Mouse (Mus musculus) kidney, embryonic 16.5 days (tissue): Measurements from ENCODE around the gene Ogfod3. TPM values are rescaled to one million over a fixed set of nuclear protein-coding genes. Genes with fewer than 3 reads are reported as not detected.

Experiments used
- ATAC-seq: fragments of 200-750 bp; cut with Nextera tagmentation; 2 replicates; pipeline ENCODE4 v1.8.0; 2017; ENCODE audit warnings: moderate TSS enrichment; ENCODE audit not compliant: low FRiP score, low TSS enrichment
- H3K27ac ChIP-seq: fragments of 300-500 bp; sonication (generic); 2 replicates; pipeline ENCODE4 v1.5.1; 2014; ENCODE audit warnings: low read length
- H3K27me3 ChIP-seq: fragments of 300-500 bp; sonication (generic); 2 replicates; pipeline ENCODE4 v1.6.1; 2014; ENCODE audit warnings: low read length, control low read depth, mixed read lengths; ENCODE audit not compliant: insufficient read depth
- H3K36me3 ChIP-seq: fragments of 300-500 bp; sonication (generic); 2 replicates; pipeline ENCODE4 v1.6.1; 2014; ENCODE audit warnings: low read length, control low read depth, mixed read lengths; ENCODE audit not compliant: insufficient read depth
- H3K4me1 ChIP-seq: fragments of 300-500 bp; sonication (generic); 2 replicates; pipeline ENCODE4 v1.6.1; 2014; ENCODE audit warnings: low read length, control low read depth, mixed read lengths; ENCODE audit not compliant: insufficient read depth
- H3K4me2 ChIP-seq: fragments of 300-500 bp; sonication (generic); replicated peaks from 2 replicates; pipeline ENCODE4 v1.6.1; 2014; ENCODE audit warnings: low read depth, low read length
- H3K4me3 ChIP-seq: fragments of 300-500 bp; sonication (generic); 2 replicates; pipeline ENCODE4 v1.5.1; 2014; ENCODE audit warnings: mild to moderate bottlenecking, low read length
- H3K9ac ChIP-seq: fragments of 300-500 bp; sonication (generic); replicated peaks from 2 replicates; pipeline ENCODE4 v1.6.1; 2014; ENCODE audit warnings: low read length
- H3K9me3 ChIP-seq: fragments of 300-500 bp; sonication (generic); 2 replicates; pipeline ENCODE4 v1.6.1; 2016; ENCODE audit warnings: low read length, control low read depth
- WGBS: fragments of 180-500 bp; shearing (Covaris S2); extraction: QIAGEN DNeasy Blood & Tissue Kit; methylation state at CpG from one replicate; pipeline ENCODE4 v1.1.7; 2014; 5-methylcytosine and 5-hydroxymethylcytosine counted together
- polyA plus RNA-seq: library from polyadenylated mRNA; unstranded; fragments of >200 nt; fragmentation: Nextera tagmentation; extraction: Ambion mirVana; gene quantifications from 2 replicates; pipeline ENCODE4 v1.2.1, GENCODE M21; 2015

Gene Ogfod3
- polyA plus RNA-seq, 1 experiment from 2014 or later: 39.7 TPM

- ATAC-seq: no peak
- Histone ChIP-seq H3K9me3 (no peaks in the 10 kb centered on the region), H3K36me3 (peaks cover 7% of the 10 kb centered on the region; the same call in 1 of the 2 replicates), H3K27ac (no peak overlapping the region), H3K4me3 (no peak overlapping the region), H3K27me3 (no peaks in the 10 kb centered on the region), H3K4me2 (no peak overlapping the region), H3K4me1 (peaks cover 22% of the 10 kb centered on the region), H3K9ac (no peak overlapping the region)
- WGBS: 84% methylated on average over 4 of the region's 4 CpGs
Measured at GRCm38 (mm10) chr11:121231191-121231590, 26.7 kb upstream of the Ogfod3 start.

GRCm38 (mm10) chr11:121229018-121229439, 24.5 kb upstream of the Ogfod3 start, which contains the start of gene Cybc1:
Gene Cybc1 (minus strand): TSS chr11:121229322.
- Histone ChIP-seq H3K27ac (peak within 1 kb of the TSS; percentile 87), H3K27me3 (no peaks in the 10 kb centered on the region), H3K9me3 (no peaks in the 10 kb centered on the region), H3K4me1 (peaks cover 17% of the 10 kb centered on the region), H3K4me3 (peak within 1 kb of the TSS; percentile 77), H3K36me3 (peaks cover 27% of the 10 kb centered on the region), H3K4me2 (peak within 1 kb of the TSS; percentile 82), H3K9ac (peak within 1 kb of the TSS; percentile 75)
- peak; percentile 94 for ATAC-seq
- WGBS: under 1% methylated on average over 23 of the region's 23 CpGs

GRCm38 (mm10) chr11:121228129-121229017, 23.9 kb upstream of the Ogfod3 start:
- Histone ChIP-seq H3K4me2 (peak overlapping the region; percentile 82), H3K27ac (peak overlapping the region; percentile 87), H3K9me3 (no peaks in the 10 kb centered on the region), H3K4me1 (peaks cover 17% of the 10 kb centered on the region), H3K9ac (peak overlapping the region; percentile 75), H3K27me3 (no peaks in the 10 kb centered on the region), H3K4me3 (peak overlapping the region; percentile 77), H3K36me3 (peaks cover 33% of the 10 kb centered on the region)
- WGBS: 18% methylated on average over 21 of the region's 21 CpGs
- ATAC-seq: no peak

DNA sequence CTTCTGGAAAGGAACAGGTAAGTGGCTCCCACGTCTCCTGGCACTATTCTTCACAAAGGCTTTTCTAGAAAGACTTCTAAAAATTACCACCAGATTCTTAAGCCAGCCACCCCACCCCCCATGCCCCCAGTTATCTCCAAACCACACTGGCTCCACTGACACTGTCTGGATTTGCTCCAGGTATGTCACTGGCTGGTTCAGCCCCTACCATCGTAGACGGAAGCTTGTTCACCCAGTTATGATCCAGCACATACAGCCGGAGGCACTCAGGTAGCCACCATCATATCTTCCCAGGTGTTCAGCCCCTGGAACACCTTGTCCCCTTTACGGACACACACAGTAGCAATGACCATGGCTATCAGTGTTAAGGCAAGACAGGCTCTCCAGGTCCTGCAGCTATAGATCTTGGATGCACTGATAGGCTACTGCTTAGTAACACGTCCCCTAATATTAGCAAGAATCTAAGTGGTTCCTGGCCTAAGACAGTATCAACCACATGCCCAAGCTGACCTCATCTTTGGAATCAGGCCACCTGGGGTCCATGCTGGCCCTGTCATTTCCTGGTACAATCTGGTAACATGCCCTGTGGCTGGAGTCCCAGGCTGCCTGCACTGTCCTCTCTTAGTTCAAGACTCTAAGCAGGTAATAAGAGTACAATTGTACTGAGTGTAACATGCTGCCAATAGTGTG, 17.0 kb upstream of the Ogfod3 start:
- Histone ChIP-seq H3K9me3 (no peaks in the 10 kb centered on the region), H3K9ac (no peak overlapping the region), H3K4me3 (no peak overlapping the region), H3K27me3 (no peaks in the 10 kb centered on the region), H3K4me1 (no peaks in the 10 kb centered on the region), H3K36me3 (peaks cover 70% of the 10 kb centered on the region), H3K4me2 (no peak overlapping the region), H3K27ac (no peak overlapping the region)
- no peak for ATAC-seq
- 92% methylated on average over 6 of the region's 6 CpGs for WGBS

- WGBS: 88% methylated on average over 5 of the region's 5 CpGs
- H3K4me3 ChIP-seq: no peak overlapping the region
- H3K4me2 ChIP-seq: no peak overlapping the region
- no peak overlapping the region for H3K9ac ChIP-seq
- H3K27ac ChIP-seq: no peak overlapping the region
- ATAC-seq: no peak
- H3K9me3 ChIP-seq: no peaks in the 10 kb centered on the region
- no peaks in the 10 kb centered on the region for H3K27me3 ChIP-seq
- H3K36me3 ChIP-seq: peaks cover 65% of the 10 kb centered on the region
- no peaks in the 10 kb centered on the region for H3K4me1 ChIP-seq
Measured at GRCm38 (mm10) chr11:121220771-121221170, 16.3 kb upstream of the Ogfod3 start.

DNA sequence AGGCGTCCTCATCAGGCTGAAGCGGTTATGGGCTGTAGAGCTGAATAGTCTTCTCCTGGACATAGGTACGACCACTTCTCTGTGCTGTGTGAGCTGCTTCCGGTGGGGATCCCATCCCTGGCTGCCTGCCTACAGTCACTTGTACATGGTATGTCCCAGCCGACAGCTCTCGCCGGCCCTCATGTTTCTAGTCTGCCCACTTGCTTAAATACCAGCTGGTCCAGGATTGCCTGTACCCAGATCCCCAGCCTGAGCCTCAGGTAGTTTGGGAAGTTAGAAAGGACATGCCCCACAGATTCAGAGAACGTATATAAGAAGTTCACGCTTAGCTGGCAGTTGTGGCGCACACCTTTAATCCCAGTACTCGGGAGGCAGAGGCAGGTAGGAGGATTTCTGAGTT, 15.3 kb upstream of the Ogfod3 start:
- no peak overlapping the region for H3K4me2 ChIP-seq
- no peaks in the 10 kb centered on the region for H3K9me3 ChIP-seq
- H3K4me3 ChIP-seq: no peak overlapping the region
- no peak overlapping the region for H3K27ac ChIP-seq
- no peak overlapping the region for H3K9ac ChIP-seq
- no peak for ATAC-seq
- no peaks in the 10 kb centered on the region for H3K4me1 ChIP-seq
- no peaks in the 10 kb centered on the region for H3K27me3 ChIP-seq
- H3K36me3 ChIP-seq: peaks cover 58% of the 10 kb centered on the region
- 91% methylated on average over 11 of the region's 11 CpGs for WGBS

DNA sequence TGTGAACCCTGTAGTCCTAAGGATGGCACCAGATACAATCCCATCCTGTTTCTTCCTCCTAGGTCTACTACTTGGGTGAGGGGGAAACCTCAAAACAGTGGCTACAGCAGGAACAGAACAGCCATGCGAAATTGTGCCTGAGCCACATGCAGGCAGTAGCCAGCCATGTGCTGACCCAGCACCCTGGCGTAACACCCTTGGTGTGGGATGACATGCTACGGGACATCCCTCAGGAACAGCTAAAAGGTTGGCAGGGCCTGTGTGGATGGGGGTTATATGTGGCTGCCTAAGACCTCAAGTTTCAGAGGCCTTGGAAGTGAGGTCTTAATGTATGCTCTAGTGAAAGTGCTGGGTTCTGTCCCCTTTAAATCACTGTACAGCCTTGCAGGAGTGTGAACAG, 12.3 kb upstream of the Ogfod3 start:
- no peak overlapping the region for H3K4me2 ChIP-seq
- H3K9ac ChIP-seq: no peak overlapping the region
- no peak overlapping the region for H3K27ac ChIP-seq
- no peak overlapping the region for H3K4me3 ChIP-seq
- no peaks in the 10 kb centered on the region for H3K4me1 ChIP-seq
- H3K36me3 ChIP-seq: peaks cover 32% of the 10 kb centered on the region
- no peaks in the 10 kb centered on the region for H3K27me3 ChIP-seq
- H3K9me3 ChIP-seq: no peaks in the 10 kb centered on the region
- WGBS: 92% methylated on average over 3 of the region's 3 CpGs
- ATAC-seq: no peak

GRCm38 (mm10) chr11:121203859-121204160, 701 bp downstream of the Ogfod3 start:
- WGBS: 0% methylated on average over 5 of the region's 5 CpGs
- Histone ChIP-seq H3K36me3 (peaks cover 7% of the 10 kb centered on the region; the same call in 1 of the 2 replicates), H3K4me2 (peak overlapping the region; percentile 86), H3K9ac (peak overlapping the region; percentile 23; the same call in 1 of the 2 replicates), H3K27me3 (no peaks in the 10 kb centered on the region), H3K27ac (no peak overlapping the region), H3K4me3 (peak overlapping the region; percentile 86), H3K4me1 (peaks cover 7% of the 10 kb centered on the region; the same call in 1 of the 2 replicates), H3K9me3 (no peaks in the 10 kb centered on the region)
- no peak for ATAC-seq

DNA sequence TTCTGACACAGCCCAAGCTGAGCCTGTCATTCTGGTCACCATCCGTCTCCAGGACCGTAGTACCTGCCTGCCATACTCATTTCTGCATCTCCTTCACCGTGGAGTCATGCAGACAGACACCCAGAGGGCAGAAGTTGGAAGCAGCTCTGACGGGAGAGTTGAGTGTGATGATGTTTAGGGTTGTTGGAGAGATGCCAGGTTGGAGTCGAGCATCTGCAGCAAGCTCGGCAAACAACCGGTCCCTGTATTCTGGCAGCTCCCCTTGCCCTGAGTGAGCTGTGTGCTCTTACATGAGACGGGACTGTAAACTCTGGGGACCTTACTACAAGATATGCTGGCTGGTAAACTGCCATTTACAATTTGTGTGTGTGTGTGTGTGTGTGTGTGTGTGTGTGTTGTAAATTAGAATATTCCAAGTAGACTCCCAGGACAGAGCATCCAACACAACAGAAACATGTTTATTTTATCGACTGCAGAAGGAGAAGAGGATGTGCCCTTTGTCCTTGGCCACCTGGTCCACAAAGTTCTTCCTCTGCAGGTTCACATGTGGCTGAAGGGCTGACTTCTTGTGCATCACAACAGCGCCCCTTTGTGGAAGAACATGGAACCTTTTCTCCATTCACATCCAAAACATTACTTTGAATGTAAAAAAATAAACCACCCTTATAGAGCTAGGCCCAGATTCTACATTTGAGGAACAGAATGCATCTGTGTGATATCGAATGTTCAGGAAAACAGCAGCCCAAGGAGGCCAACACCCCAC, 2.9 kb downstream of the Ogfod3 start:
- H3K27ac ChIP-seq: no peak overlapping the region
- WGBS: 47% methylated on average over 11 of the region's 11 CpGs
- H3K9ac ChIP-seq: no peak overlapping the region
- H3K27me3 ChIP-seq: no peaks in the 10 kb centered on the region
- no peak overlapping the region for H3K4me3 ChIP-seq
- ATAC-seq: no peak
- H3K9me3 ChIP-seq: no peaks in the 10 kb centered on the region
- H3K36me3 ChIP-seq: no peaks in the 10 kb centered on the region
- H3K4me1 ChIP-seq: peaks cover 7% of the 10 kb centered on the region; the same call in 1 of the 2 replicates
- no peak overlapping the region for H3K4me2 ChIP-seq
